Mouse (Mus musculus) thymus, postnatal 0 days (tissue): Measurements from ENCODE around the gene Gnptab. TPM values are rescaled to one million over a fixed set of nuclear protein-coding genes. Genes with fewer than 3 reads are reported as not detected.

Experiments used
- DNase-seq: peaks from one replicate; pipeline ENCODE4 v3.0.0-alpha.2; 2015; ENCODE audit warnings: low spot score
- polyA plus RNA-seq: library from polyadenylated mRNA; unstranded; fragments of >200 nt; fragmentation: Nextera tagmentation; extraction: Ambion mirVana; gene quantifications from 2 replicates; pipeline ENCODE4 v1.2.1, GENCODE M21; 2015

Gnptab gene
- polyA plus RNA-seq, 1 experiment from 2014 or later = 9.6 TPM

DNA sequence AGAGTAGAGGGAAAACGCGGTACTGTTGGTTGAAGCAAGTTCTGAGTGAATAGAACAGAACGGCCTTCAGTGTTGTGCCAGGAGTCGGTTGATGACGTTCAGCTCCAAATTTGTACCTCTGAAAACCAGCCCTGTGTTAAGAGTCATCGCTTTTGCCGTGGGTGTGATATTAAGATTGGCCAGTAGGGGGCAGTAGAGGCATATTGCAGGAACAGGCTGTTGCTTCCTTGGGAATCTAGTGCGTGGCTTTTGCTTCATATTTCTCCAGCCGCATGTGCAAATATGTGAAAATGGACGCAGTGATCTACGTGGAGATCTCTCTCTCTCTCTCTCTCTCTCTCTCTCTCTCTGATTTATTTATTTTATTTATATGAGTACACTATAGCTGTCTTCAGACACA, 2.2 kb upstream of the Gnptab start:
- DNase-seq = peak; percentile 85

DNA sequence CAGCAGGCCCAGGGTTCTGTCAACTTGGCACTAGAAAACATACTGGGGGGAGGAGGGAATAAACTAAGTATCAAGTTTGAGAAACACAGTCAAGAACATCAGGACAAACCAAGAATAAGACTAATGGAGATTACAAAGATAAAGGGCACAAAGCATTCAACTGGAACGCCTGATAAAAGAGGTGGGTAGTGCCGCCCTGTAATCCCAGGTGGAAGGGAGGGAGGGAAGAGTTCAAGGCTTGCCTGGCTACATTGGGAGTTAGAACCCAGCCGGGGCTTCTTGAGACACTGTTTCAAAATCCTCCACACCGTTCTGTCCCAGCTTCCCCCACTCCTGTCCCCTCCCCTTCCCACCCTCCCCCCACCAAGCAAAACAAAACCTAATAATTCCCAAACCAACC, 1.3 kb upstream of the Gnptab start:
- DNase-seq = no peak

DNA sequence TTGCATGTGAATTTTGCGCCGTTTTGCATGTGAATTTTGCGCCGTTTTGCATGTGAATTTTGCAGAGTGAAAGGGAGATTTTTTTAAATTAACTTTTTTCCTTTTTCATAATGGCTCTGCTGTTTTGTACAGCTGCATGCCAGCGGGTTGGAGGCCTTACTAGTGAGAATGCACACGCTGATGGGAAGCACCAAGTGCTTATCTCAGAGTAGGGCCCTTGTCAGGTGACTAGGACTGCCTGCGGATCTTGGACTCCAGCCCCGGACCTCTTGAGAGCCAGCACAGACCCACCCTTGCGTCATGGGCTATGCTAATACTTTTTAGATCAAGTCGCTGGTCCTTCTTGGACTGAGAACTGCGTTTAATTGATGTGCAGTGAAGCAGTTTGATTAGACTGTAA, 1.1 kb downstream of the Gnptab start:
- peak; percentile 20 for DNase-seq

DNA sequence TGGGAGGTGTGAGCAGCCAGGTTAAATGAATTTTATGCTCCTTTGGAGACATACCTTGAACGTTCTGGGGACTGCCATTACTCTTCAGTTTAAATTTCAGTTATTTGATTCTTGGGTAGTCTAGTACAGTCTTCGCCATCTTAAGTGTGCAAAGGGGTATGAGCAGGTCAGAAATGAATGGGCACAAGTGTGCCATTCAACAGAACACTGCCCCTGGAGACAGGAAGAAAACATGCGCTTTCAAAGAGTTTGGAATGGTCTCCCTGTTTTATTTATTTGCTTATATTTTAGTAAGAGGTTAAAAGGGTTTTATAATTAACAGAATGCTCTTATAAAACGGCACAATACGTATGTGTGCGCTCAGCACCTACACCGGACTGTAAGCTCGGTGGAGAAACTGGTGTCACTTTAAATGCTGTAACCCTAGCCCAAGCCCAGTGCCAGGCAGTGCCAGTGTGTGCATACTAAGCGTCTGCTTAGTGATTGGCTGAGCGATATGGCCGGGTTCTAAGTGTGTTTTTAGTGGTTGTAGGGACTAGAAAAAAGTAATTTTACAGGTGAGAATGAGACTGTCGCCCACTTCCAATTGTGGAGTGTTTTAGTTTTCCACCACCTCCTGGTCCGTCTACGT, 1.6 kb downstream of the Gnptab start:
- DNase-seq = no peak

DNA sequence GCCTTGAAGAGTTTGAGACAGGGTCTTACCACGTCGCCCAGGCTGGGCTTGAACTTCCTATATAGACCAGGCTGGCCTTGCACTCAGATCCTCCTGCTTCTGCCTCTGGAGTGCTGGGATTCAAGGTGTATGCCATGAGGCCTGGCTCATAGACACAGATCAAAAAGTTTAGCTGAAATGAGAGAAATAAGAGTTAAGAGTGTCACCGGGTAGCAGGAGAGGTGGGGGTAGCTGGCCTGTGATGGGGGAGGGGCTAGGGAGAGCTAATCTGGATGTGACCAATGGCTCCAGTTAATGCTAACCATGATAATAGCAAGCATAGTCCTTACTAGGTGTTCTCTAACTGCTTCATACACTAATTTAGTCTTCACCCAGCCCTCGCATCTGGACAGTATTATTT, 2.4 kb downstream of the Gnptab start:
- no peak for DNase-seq

DNA sequence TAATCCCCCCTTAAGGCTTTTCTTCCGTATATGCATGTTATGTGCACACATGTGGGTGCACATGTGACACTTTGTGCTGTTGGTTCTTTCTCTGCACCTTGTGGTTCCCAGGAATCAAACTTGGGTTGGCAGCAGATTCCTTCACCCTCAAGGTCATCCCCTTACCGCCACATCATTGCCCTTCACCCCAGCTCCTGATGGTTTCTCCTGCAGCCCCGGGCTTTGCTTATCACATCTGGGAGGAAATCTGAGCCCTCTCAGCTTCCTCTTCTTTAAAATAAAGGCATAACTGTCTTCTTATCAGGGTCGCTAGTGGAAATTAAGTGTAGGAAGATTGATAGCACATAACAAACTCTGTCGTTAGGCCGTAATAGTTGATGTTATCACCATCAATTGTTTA, 3.1 kb downstream of the Gnptab start:
- DNase-seq = no peak

DNA sequence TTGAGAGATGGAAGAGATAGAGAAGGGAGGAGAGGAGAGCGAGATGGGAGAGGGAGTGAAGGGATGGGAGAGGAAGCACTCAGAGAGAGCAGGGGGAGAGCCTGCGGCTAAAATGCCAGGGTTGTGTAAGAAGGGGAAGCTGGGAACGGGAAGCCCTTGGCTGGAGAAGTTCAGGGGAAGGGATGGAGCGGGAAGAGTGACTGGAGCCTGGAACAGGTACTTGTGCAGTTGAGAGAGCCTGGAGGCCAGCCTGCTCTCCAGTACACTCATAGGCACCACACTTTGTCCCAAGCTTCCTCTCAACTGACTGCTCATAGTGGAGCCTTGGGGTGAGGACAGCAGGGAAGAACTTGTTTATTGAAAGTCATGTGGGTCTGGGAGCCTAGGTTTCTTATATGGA, 4.5 kb downstream of the Gnptab start:
- DNase-seq = no peak

DNA sequence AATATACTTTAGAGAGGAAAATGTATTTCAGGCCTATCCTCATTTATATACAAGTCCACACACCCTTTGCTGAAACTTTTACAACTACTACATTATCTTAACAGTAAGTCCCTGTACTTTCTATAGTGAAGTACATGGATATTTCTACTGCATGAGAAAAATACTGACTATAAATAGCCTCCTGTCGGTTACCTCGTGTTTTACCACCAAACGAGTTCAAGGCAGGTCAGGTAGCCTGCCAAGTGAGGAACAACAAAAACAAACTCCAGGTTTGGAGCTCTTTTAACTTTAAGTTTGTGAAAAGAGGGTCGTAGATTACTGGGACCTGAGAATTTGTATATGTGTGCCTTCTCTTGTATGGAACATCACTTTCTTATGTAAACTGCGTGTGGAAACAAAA, 5.1 kb downstream of the Gnptab start:
- no peak for DNase-seq

DNA sequence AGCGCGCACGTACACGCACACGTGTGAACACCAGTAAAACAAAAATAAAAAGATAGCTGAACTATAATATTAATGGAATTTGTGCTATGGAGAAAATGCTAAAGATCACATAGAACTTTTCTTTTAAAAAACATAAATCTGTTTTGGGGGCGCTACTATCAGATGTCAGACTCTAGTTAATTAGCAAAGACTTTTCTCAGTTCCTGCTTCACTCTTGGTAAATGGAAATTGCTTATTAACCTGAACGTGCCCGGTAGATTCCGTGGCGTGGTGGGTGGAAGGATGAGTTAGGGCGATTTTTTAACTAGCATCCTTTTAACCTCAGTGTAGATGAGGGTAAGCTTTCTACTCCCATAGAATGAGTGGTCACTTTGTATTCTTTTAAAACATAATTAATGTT, 6.4 kb downstream of the Gnptab start:
- DNase-seq = no peak

DNA sequence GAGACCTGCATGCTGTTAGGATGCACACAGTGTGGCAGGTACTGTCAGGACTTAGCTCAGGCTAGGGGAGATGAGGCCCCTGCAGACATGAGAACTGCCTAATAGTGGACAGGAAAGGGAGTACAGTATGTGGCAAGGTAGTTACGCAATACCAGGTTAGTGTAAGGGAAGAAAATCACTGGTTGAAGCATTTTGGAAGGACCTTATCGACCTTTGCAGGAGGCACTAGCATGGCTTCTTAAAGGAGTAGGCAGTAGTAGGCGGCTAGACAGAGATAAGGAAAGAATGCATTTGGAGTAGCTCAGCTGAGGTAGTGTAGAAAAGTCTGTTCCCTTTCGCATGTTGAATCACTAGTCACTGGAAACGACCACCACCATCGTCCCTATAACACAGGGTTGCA, 6.8 kb downstream of the Gnptab start:
- DNase-seq = no peak

DNA sequence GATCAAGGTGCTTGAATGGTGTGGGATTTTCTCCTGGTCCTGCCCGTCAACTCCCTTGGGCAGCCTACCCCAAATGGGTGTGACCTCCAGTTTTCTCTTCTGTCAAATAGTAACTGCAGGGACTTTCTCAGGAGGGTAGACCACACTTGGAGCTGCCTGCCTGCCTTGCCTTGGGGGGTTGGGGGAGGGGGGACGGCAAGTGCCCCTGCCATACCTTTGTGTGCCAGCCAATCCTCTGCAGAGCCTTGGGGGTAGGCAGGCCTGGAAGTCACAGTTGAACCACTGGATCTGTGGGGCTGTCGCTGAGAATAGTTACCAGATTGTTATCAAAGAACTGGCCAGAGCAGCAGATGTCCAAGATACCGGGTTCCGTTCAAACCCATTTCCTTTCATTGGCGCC, 7.3 kb downstream of the Gnptab start:
- DNase-seq = no peak

DNA sequence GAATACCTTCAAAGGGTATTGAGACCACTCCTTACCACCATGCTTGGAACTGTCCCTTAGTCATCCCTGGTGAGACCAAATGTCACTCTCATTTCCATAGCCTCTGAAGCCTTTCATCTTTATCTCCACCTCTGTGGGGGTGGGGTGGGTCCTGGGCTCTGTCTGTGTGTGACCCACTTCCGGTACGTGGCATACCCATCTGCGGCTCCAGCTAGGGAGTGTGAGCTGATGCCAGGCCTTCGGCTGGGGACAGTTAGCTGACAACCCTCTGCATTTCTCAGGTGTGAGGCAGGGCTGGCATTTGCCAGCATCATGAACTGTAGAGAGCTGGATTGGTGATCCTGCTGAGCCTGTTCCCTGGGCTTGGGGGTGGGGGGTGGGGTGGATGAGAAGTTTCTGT, 10.6 kb downstream of the Gnptab start:
- peak; percentile 86 for DNase-seq

DNA sequence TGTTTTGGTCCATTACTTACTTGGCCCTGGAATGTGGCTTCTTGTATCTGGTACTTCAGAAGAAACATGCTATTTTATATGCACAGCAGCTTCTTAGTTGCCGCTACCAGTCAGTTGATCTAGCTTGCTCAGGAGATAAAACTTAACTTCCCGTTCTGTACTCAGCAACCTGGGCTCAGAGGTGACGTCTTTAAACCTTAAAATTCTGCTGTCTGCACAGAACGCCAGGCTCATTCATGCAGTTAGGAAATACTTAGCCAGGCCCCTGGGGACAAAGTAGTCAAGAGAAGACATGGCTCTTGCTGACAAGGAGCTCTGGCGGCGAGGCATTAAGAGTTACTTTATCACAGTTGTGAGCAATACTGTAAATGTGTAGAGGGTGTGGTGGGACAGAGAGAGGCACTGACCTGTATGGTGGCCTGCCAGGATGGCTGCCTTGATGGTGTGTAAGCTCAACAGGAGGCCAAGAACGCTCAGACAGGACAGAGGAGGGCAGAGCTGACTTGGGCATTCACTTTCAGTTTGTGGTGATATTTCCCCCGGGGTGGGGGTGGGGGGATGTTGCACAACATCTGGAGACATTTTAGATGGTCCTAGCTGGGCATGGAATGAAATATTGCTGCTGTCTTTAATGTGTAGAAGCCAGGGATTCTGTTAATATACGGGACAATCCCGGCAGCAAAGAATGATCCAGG, 11.3 kb downstream of the Gnptab start:
- peak; percentile 49 for DNase-seq

DNA sequence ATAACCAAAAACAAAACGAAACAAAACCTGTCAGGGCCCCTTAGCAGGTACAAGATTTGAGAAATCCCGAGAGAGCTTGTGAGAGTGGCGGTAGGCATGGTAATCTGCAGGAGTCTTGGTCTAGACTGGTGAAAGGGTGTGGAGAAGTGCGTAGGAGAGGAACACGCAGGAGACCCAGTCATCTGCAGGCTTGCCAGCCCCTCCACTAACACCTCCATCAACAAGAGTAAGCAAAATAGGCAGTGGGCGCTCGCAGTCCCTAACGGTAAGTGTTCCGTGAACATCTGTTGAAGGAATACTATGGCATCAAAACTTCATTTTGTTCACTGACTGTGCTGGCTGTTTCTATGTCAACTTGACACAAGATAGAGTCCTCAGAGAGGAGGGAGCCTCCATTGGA, 12.6 kb downstream of the Gnptab start:
- DNase-seq = no peak

DNA sequence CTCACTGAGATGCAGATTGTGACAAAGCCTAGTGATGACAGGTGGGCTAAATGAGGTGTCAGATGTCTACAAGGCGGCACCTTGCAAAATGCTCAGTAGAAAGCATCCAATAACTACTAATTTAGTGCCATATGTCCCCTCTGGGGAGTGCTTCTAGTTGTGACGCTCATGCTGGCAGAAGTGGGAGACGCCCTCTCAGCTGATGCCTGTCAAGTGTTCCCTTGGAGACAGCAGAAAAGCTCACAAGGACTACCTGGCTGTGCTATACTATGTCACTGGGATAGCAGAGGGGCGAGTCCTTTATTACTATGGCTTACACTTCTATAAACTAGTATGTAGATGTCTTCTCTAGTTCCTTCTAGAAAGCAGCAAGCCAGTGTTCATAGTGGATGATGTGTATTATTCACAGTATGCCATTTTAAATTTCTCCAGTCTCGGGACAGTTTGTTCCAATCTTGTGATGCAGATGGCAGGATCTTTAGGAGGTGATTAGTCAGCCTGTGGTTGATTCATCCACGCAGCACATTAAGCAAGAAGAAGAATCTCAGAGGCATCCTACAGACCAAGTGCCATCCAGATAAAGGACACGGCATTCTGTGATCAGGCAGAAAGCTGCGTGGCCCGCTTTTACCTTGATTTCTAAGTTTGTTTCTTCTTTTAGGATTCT, 13.4 kb downstream of the Gnptab start:
- no peak for DNase-seq

DNA sequence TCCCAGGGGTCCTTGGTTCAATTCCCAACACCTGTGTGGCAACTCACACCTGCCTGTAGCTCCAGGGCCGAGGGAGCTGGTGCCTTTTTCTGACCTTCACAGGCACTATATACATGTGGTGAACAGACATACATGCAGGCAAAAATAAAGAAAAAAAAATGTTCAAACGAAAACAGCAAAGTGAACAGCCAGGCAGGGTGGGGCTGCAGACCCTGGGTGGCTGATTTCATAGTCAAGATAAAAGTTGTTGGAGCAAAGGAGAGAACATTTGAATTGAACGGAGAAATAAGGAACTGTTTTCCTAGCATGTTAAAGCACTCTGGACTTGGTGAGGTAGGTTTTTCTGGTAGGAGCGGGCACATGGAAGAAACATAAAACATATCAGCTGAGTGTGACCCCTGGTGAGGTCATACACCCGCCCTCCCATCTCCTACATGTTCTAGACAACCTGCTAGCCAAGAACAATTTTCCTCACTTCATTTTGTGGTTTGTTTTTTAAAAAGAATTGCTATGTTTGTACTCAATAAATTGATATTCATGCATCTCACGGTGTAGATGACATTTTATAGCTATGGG, 19.8 kb downstream of the Gnptab start:
- DNase-seq = no peak

DNA sequence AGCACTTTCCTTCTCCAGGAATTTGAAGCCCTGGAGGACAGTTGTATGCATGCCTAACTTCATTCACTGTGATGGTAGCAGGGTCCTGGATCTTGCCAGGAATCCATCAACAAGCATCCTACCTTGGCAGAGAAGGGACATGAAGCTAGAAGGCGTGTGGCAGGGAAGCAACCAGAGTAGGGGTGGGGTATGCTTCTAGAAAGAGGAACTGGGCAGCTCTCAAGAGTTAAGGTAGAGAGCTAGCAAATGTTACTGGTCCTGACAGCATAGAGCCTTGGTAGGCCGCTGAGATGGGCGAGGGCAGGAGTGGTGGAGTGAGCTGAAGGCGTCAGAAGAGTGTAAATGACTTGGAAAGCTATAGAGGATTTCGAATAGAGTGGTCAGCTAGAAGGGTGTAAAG, 20.3 kb downstream of the Gnptab start:
- no peak for DNase-seq

DNA sequence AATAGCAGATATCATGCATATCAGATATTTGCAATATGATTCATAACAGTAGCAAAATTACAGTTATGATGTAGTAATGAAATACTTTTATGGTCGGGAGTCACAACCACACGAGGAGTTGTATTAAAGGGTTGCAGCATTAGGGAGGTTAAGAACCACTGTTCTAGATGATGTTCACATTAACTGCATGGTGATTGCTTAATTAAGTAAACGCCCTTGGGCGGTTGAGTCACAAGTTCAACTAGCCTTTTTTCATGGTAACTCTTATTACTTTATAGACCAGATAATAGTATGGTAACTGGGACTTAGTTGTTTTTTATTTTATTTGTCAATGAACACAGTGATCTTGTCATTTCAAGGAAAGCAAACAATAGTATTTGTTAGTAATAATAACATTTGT, 24.1 kb downstream of the Gnptab start:
- no peak for DNase-seq

DNA sequence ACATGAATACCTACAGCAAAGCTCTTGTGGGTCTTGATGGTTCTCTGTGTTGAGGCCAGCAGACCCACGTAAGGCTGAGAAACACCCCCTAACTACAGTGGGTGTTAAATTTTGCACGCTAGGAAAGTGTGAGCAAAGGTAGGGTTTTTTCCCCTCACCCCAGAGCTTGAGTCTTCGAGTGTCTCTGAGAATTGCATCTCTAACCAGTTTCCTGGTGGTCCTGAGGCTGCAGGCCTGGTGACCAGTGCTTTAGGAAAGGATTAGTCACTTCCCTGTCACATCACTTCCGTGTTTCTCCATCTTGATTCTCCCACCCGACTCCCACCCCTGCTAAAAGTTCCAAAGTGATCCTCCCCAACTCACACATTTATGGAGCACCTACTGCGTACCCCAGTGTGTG, 25.3 kb downstream of the Gnptab start:
- DNase-seq = no peak

DNA sequence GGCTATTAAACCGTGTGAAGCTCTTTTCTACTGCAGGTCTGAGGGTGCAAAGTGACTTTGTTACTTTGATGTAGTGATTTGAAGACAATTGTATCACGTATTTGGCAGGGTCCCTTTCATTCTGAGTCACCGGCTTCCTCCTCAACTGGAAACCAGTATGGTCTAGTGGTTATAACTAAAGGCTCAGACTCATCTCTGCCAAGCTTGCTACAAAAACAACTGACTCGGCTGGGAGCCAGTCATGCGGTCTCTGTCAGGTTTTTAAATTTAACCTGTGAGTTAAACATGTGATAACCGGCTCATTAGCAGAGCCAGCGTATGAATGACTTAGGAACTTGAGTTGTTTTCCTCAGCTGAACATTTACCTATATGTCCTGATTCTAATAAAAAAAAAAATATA, 26.9 kb downstream of the Gnptab start:
- no peak for DNase-seq

DNA sequence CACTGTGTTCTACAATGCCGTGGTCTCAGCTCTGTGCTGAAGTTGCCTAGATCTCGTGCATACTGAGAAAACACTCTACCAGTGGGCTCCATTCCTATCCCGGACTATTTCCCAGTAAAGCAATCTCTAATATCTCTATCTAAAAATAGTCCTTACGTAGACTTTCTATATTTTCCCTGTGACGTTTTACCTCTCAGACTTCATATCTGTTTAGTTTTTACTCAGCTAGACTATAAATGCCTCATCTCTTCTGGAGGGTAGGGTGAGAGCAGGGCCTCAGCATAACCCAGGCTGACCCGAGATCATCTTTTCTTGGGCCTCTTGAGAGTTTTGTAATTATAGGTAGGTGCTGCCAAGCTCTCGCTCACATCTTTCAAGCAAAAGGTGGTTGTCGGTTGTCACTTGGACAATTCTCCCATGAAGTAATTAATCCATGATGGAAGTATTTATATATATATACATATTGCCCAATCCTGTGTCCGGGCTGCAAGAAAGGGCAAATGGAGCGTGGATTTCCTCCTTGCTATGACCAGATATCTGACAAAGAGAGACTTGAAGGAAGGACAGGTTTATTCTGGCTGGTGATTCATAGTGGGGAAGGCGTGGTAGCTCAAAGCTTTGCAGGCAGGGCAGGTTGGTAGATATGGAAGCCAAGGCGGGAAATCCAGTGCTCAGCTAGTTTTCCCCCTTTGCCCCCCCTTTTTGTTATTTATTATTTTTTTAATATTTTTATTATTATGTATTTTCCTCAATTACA, 29.1 kb downstream of the Gnptab start:
- DNase-seq = no peak

DNA sequence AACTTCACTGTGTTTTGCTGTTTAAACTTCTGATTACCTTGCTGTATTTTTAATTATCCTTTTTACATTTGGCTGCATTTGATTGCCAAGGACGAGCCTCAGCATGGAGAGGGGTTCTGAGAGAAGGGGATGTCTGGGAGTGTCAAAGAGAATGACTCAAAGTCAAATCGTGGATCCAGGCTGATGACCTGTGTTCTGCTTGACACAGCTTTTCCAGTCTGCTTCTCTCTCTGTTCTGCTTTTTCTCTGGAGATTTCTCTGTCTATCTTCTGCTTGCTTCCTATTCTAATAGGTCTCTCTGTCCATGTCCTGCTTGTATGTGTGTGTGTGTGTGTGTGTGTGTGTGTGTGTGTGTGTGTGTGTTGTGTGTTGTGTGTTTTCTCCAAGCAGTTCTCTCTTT, 30.8 kb downstream of the Gnptab start:
- DNase-seq = no peak
